Mouse (Mus musculus) cerebellum, adult 2 months (tissue): ENCODE measurements around the gene Etv3. TPM values are rescaled to one million over a fixed set of nuclear protein-coding genes. Genes with fewer than 3 reads are reported as not detected.
"Not testable (repeated sequence)": the region's sequence is repeated elsewhere in the genome, so short reads cannot be mapped to it uniquely, and the experiment has no call there.

ENCODE experiments used
- DNase-seq, 2 experiments: peaks; one replicate each; pipeline ENCODE4 v3.0.0; 2021
- H3K27ac ChIP-seq: fragments of 200-500 bp; 2 replicates; pipeline ENCODE4 v1.5.1; 2012; ENCODE audit warnings: low read length, control low read depth, inconsistent platforms; ENCODE audit not compliant: insufficient read depth
- H3K27me3 ChIP-seq: fragments of 200-500 bp; 2 replicates; pipeline ENCODE4 v1.6.1; 2012; ENCODE audit warnings: inconsistent platforms, mild to moderate bottlenecking, low read length, moderate library complexity; ENCODE audit not compliant: control insufficient read depth, insufficient read depth
- H3K4me1 ChIP-seq: fragments of 200-500 bp; 2 replicates; pipeline ENCODE4 v1.6.1; 2011; ENCODE audit warnings: low read length; ENCODE audit not compliant: control insufficient read depth, insufficient read depth
- H3K4me3 ChIP-seq: fragments of 200-500 bp; replicated peaks from 2 replicates; pipeline ENCODE3; 2011; ENCODE audit warnings: mild to moderate bottlenecking, low read depth, low read length, control low read depth; ENCODE audit not compliant: insufficient read depth
- CTCF ChIP-seq: fragments of 200-500 bp; IDR thresholded peaks from 2 replicates; pipeline ENCODE4 v1.5.1; 2011; ENCODE audit warnings: low read depth, mild to moderate bottlenecking, control low read depth, low read length, moderate library complexity, borderline replicate concordance; ENCODE audit not compliant: insufficient read depth
- POLR2A ChIP-seq: fragments of 200-500 bp; IDR thresholded peaks from 2 replicates; pipeline ENCODE4 v1.6.1; 2011; ENCODE audit warnings: low read length, control low read depth, borderline replicate concordance; ENCODE audit not compliant: insufficient read depth
- WGBS: fragments of 180-500 bp; shearing (Covaris S2); methylation state at CpG from one replicate; pipeline ENCODE4 v1.1.7; 2018; 5-methylcytosine and 5-hydroxymethylcytosine counted together
- polyA plus RNA-seq: library from polyadenylated mRNA; depleted of rRNA; stranded (reverse); fragments of >200 nt; gene quantifications from 2 replicates; pipeline ENCODE4 v1.2.3, GENCODE M21; 2012; rRNA removed

Etv3 gene
- 17.3 and 18.3 TPM in 2 replicates for polyA plus RNA-seq

GRCm38 (mm10) chr3:87525043-87525836, at the start of gene Etv3:
TSS of gene Etv3 (plus strand) at chr3:87525407.
- 4% methylated on average over 64 of the region's 64 CpGs for WGBS
- H3K4me1 ChIP-seq, result peaks cover 12% of the 10 kb centered on the region; the same call in 1 of the 2 replicates
- DNase-seq, result peak; percentile 91
- H3K27ac ChIP-seq, result peak within 1 kb of the TSS; percentile 96
- TF ChIP-seq CTCF (no peak), POLR2A (peak; percentile 98)
- no peaks in the 10 kb centered on the region for H3K27me3 ChIP-seq
- peak within 1 kb of the TSS; percentile 99 for H3K4me3 ChIP-seq

- not testable (repeated sequence) for H3K4me3 ChIP-seq, DNase-seq, H3K27ac ChIP-seq, H3K27me3 ChIP-seq, H3K4me1 ChIP-seq
- WGBS, result 89% methylated on average over 3 of the region's 3 CpGs
Measured at GRCm38 (mm10) chr3:87477948-87478347, 47.3 kb upstream of the Etv3 start.

GRCm38 (mm10) chr3:87478596-87478995, 46.6 kb upstream of the Etv3 start:
- H3K4me3 ChIP-seq, H3K4me1 ChIP-seq, H3K27ac ChIP-seq, DNase-seq, H3K27me3 ChIP-seq: not testable (repeated sequence)
- WGBS, result 84% methylated on average over 6 of the region's 6 CpGs

- not testable (repeated sequence) for H3K4me1 ChIP-seq, DNase-seq, H3K27me3 ChIP-seq, H3K27ac ChIP-seq, H3K4me3 ChIP-seq
Measured at GRCm38 (mm10) chr3:87479230-87479629, 46.0 kb upstream of the Etv3 start.

- no peaks in the 10 kb centered on the region for H3K27me3 ChIP-seq
- no peak overlapping the region for H3K4me3 ChIP-seq
- H3K4me1 ChIP-seq, result no peaks in the 10 kb centered on the region
- WGBS, result 76% methylated on average over 4 of the region's 4 CpGs
- no peak for TF ChIP-seq POLR2A
- TF ChIP-seq CTCF, result no peak
- no peak for DNase-seq
- no peak overlapping the region for H3K27ac ChIP-seq
Measured at GRCm38 (mm10) chr3:87487392-87487791, 37.8 kb upstream of the Etv3 start.

GRCm38 (mm10) chr3:87487911-87488310, 37.3 kb upstream of the Etv3 start:
- H3K27ac ChIP-seq, result no peak overlapping the region
- DNase-seq, result no peak
- H3K27me3 ChIP-seq, result no peaks in the 10 kb centered on the region
- WGBS, result 64% methylated on average over 2 of the region's 2 CpGs
- TF ChIP-seq CTCF, result no peak
- TF ChIP-seq POLR2A, result no peak
- H3K4me3 ChIP-seq, result no peak overlapping the region
- no peaks in the 10 kb centered on the region for H3K4me1 ChIP-seq

GRCm38 (mm10) chr3:87498266-87498665, 26.9 kb upstream of the Etv3 start:
- TF ChIP-seq CTCF (no peak), POLR2A (no peak)
- no peaks in the 10 kb centered on the region for H3K4me1 ChIP-seq
- H3K4me3 ChIP-seq, result no peak overlapping the region
- DNase-seq, result no peak
- WGBS, result 75% methylated on average over 9 of the region's 9 CpGs
- no peak overlapping the region for H3K27ac ChIP-seq
- no peaks in the 10 kb centered on the region for H3K27me3 ChIP-seq

GRCm38 (mm10) chr3:87499072-87499471, 26.1 kb upstream of the Etv3 start:
- WGBS, result 13% methylated on average over 3 of the region's 3 CpGs
- H3K27me3 ChIP-seq, result no peaks in the 10 kb centered on the region
- no peak overlapping the region for H3K4me3 ChIP-seq
- DNase-seq, result peak; percentile 40 to 51
- H3K4me1 ChIP-seq, result no peaks in the 10 kb centered on the region
- TF ChIP-seq CTCF (peak; percentile 77), POLR2A (no peak)
- no peak overlapping the region for H3K27ac ChIP-seq
